Mouse (Mus musculus): ENCODE measurements around the gene Krtap28-10. TPM values are rescaled to one million over a fixed set of nuclear protein-coding genes. Genes with fewer than 3 reads are reported as not detected.

Gene Krtap28-10
- total and polyA plus RNA-seq, 3 experiments, result not detected

Other genes with a start within 250 kb of the Krtap28-10 start
- gene Agfg1, start 203.0 kb downstream of the Krtap28-10 start, total RNA-seq (2012; rRNA removed), result 59.0 and 66.9 TPM in 2 replicates
- 124 and 127 TPM in 2 replicates for gene Agfg1, start 203.0 kb downstream of the Krtap28-10 start, total RNA-seq (2014; rRNA removed)
- 94.0 and 106 TPM in 2 replicates for gene Agfg1, start 203.0 kb downstream of the Krtap28-10 start, polyA plus RNA-seq (2012; ENCODE audit: insufficient read length, low read depth)
- gene A030005L19Rik, start 129.2 kb downstream of the Krtap28-10 start, total RNA-seq (2012; rRNA removed), result 0.17 TPM in 1 of 2 replicates, not detected in the other
- gene A030005L19Rik, start 129.2 kb downstream of the Krtap28-10 start, total RNA-seq (2014; rRNA removed), result not detected in 2 replicates
- gene A030005L19Rik, start 129.2 kb downstream of the Krtap28-10 start, polyA plus RNA-seq (2012; ENCODE audit: insufficient read length, low read depth), result 0.31 TPM in 1 of 2 replicates, not detected in the other
- not detected in 2 replicates for gene A030014E15Rik, start 117.6 kb downstream of the Krtap28-10 start, total RNA-seq (2012; rRNA removed)
- gene A030014E15Rik, start 117.6 kb downstream of the Krtap28-10 start, total RNA-seq (2014; rRNA removed), result not detected in 2 replicates
- not detected in 2 replicates for gene A030014E15Rik, start 117.6 kb downstream of the Krtap28-10 start, polyA plus RNA-seq (2012; ENCODE audit: insufficient read length, low read depth)
- not detected in 2 replicates for gene Gm6217, start 111.1 kb downstream of the Krtap28-10 start, total RNA-seq (2012; rRNA removed)
- not detected in 2 replicates for gene Gm6217, start 111.1 kb downstream of the Krtap28-10 start, total RNA-seq (2014; rRNA removed)
- gene Gm6217, start 111.1 kb downstream of the Krtap28-10 start, polyA plus RNA-seq (2012; ENCODE audit: insufficient read length, low read depth), result not detected in 2 replicates
- gene A030003K21Rik, start 99.1 kb downstream of the Krtap28-10 start, total RNA-seq (2012; rRNA removed), result not detected in 2 replicates
- not detected in 2 replicates for gene A030003K21Rik, start 99.1 kb downstream of the Krtap28-10 start, total RNA-seq (2014; rRNA removed)
- gene A030003K21Rik, start 99.1 kb downstream of the Krtap28-10 start, polyA plus RNA-seq (2012; ENCODE audit: insufficient read length, low read depth), result not detected in 2 replicates
- not detected in 2 replicates for gene Gm7544, start 86.5 kb downstream of the Krtap28-10 start, total RNA-seq (2012; rRNA removed)
- gene Gm7544, start 86.5 kb downstream of the Krtap28-10 start, total RNA-seq (2014; rRNA removed), result not detected in 2 replicates
- not detected in 2 replicates for gene Gm7544, start 86.5 kb downstream of the Krtap28-10 start, polyA plus RNA-seq (2012; ENCODE audit: insufficient read length, low read depth)
- gene Gm47955, start 82.2 kb downstream of the Krtap28-10 start, total RNA-seq (2012; rRNA removed), result not detected in 2 replicates
- not detected in 2 replicates for gene Gm47955, start 82.2 kb downstream of the Krtap28-10 start, total RNA-seq (2014; rRNA removed)
- not detected in 2 replicates for gene Gm47955, start 82.2 kb downstream of the Krtap28-10 start, polyA plus RNA-seq (2012; ENCODE audit: insufficient read length, low read depth)
- gene Gm47959, start 41.9 kb downstream of the Krtap28-10 start, total RNA-seq (2012; rRNA removed), result not detected in 2 replicates
- not detected in 2 replicates for gene Gm47959, start 41.9 kb downstream of the Krtap28-10 start, total RNA-seq (2014; rRNA removed)
- gene Gm47959, start 41.9 kb downstream of the Krtap28-10 start, polyA plus RNA-seq (2012; ENCODE audit: insufficient read length, low read depth), result not detected in 2 replicates
- 1.5 and 3.1 TPM in 2 replicates for gene Slc19a3, start 4.0 kb downstream of the Krtap28-10 start, total RNA-seq (2012; rRNA removed)
- gene Slc19a3, start 4.0 kb downstream of the Krtap28-10 start, total RNA-seq (2014; rRNA removed), result 0.84 and 1.3 TPM in 2 replicates
- gene Slc19a3, start 4.0 kb downstream of the Krtap28-10 start, polyA plus RNA-seq (2012; ENCODE audit: insufficient read length, low read depth), result 0.46 and 0.59 TPM in 2 replicates
- not detected in 2 replicates for gene Gm47969, start 2.5 kb upstream of the Krtap28-10 start, total RNA-seq (2012; rRNA removed)
- gene Gm47969, start 2.5 kb upstream of the Krtap28-10 start, total RNA-seq (2014; rRNA removed), result not detected in 2 replicates
- gene Gm47969, start 2.5 kb upstream of the Krtap28-10 start, polyA plus RNA-seq (2012; ENCODE audit: insufficient read length, low read depth), result not detected in 2 replicates
- gene A030005K14Rik, start 16.9 kb upstream of the Krtap28-10 start, total RNA-seq (2012; rRNA removed), result not detected in 2 replicates
- gene A030005K14Rik, start 16.9 kb upstream of the Krtap28-10 start, total RNA-seq (2014; rRNA removed), result not detected in 2 replicates
- gene A030005K14Rik, start 16.9 kb upstream of the Krtap28-10 start, polyA plus RNA-seq (2012; ENCODE audit: insufficient read length, low read depth), result not detected in 2 replicates
- not detected in 2 replicates for gene Krtap28-13, start 18.4 kb upstream of the Krtap28-10 start, total RNA-seq (2012; rRNA removed)
- gene Krtap28-13, start 18.4 kb upstream of the Krtap28-10 start, total RNA-seq (2014; rRNA removed), result not detected in 2 replicates
- not detected in 2 replicates for gene Krtap28-13, start 18.4 kb upstream of the Krtap28-10 start, polyA plus RNA-seq (2012; ENCODE audit: insufficient read length, low read depth)
- 0.42 and 3.4 TPM in 2 replicates for gene Ccl20, start 74.3 kb upstream of the Krtap28-10 start, total RNA-seq (2012; rRNA removed)
- 0.32 and 0.34 TPM in 2 replicates for gene Ccl20, start 74.3 kb upstream of the Krtap28-10 start, total RNA-seq (2014; rRNA removed)
- gene Ccl20, start 74.3 kb upstream of the Krtap28-10 start, polyA plus RNA-seq (2012; ENCODE audit: insufficient read length, low read depth), result not detected in 2 replicates
- not detected in 2 replicates for gene Daw1, start 117.3 kb upstream of the Krtap28-10 start, total RNA-seq (2012; rRNA removed)
- not detected in 2 replicates for gene Daw1, start 117.3 kb upstream of the Krtap28-10 start, total RNA-seq (2014; rRNA removed)
- not detected in 2 replicates for gene Daw1, start 117.3 kb upstream of the Krtap28-10 start, polyA plus RNA-seq (2012; ENCODE audit: insufficient read length, low read depth)